Comparison of ENCODE assay signal across 8 mouse cellular contexts in genomic region chr3:41565955-41566354, GRCm38 (mm10). TPM values are rescaled to one million over a fixed set of nuclear protein-coding genes. Genes with fewer than 3 reads are reported as not detected.
DNase-seq lines count a peak whose midpoint lies in the region; ATAC-seq lines count a peak whose summit lies in the region.

No protein-coding gene starts in this region.

- peak overlapping the region; percentile 98 for H3K27ac ChIP-seq in hindbrain, embryonic 12.5 days

- H3K9ac ChIP-seq in hindbrain, embryonic 12.5 days: peak overlapping the region; percentile 84

- peak overlapping the region; percentile 81 for H3K4me2 ChIP-seq in hindbrain, embryonic 12.5 days (replicated peaks)

- no peaks in the 10 kb centered on the region for H3K9me3 ChIP-seq in hindbrain, embryonic 12.5 days (replicated peaks)

- H3K27me3 ChIP-seq in hindbrain, embryonic 12.5 days: no peaks in the 10 kb centered on the region

- DNase-seq in Muller cell, postnatal 12 days (ENCODE audit: inconsistent ontology term): peak; percentile 90
- peak; percentile 86 to 88 for DNase-seq in cerebellum, postnatal 14 days
- DNase-seq in frontal cortex, postnatal 14 days (ENCODE audit: low spot score in 2 of 2): peak; percentile 67 to 79
- peak; percentile 79 to 87 for DNase-seq in layer of hippocampus, postnatal 14 days (ENCODE audit: low spot score in 2 of 2)
- peak; percentile 91 for DNase-seq in lung, postnatal 10 days
- peak; percentile 84 for DNase-seq in ovary, postnatal 36 days (ENCODE audit: low spot score)
- DNase-seq in thymus, postnatal 10 days (ENCODE audit: low spot score in 2 of 2): peak; percentile 81 to 85

- peak overlapping the region; percentile 84 for H3K4me3 ChIP-seq in hindbrain, embryonic 12.5 days

- H3K4me1 ChIP-seq in hindbrain, embryonic 12.5 days: peaks cover 13% of the 10 kb centered on the region

- peak; percentile 66 for ATAC-seq in hindbrain, embryonic 12.5 days (ENCODE audit: low FRiP score)

- under 1% methylated on average over 25 of the region's 26 CpGs for WGBS in hindbrain, embryonic 12.5 days

- H3K36me3 ChIP-seq in hindbrain, embryonic 12.5 days: no peaks in the 10 kb centered on the region

RNA-seq across cellular contexts. Expression of gene Jade1, which starts 10.4 kb away (rescaled TPM):
- 14.7 and 16.0 TPM in 2 replicates for polyA plus RNA-seq in hindbrain, embryonic 12.5 days (2016; fragmentation: Nextera tagmentation; extraction: Ambion mirVana)
- 10 to 100 TPM; 20.0 to 21.0 TPM for total RNA-seq in layer of hippocampus, postnatal 14 days (2021)

Comparison
In these comparisons a context has a peak if more than half of its experiments do, and no peak if none do; other contexts are left out.
1. Peak in every context shown above with its lines: DNase-seq, ATAC-seq, H3K4me3 ChIP-seq and H3K27ac ChIP-seq.